Mouse (Mus musculus): ENCODE results near the gene Herc1. TPM values are rescaled to one million over a fixed set of nuclear protein-coding genes. Genes with fewer than 3 reads are reported as not detected.
A peak's percentile ranks its signal among the peaks of the same experiment; 100 is the strongest.

Gene Herc1
- total RNA-seq, 2 experiments from 2014 or later: 38.9 to 47.6 TPM

- no peak for DNase-seq
Observed at GRCm38 (mm10) chr9:66492361-66492760, 142.1 kb downstream of the Herc1 start.

- DNase-seq: no peak
Observed at GRCm38 (mm10) chr9:66493992-66494391, 143.7 kb downstream of the Herc1 start.

- DNase-seq: no peak
Observed at GRCm38 (mm10) chr9:66501248-66501647, 151.0 kb downstream of the Herc1 start.

GRCm38 (mm10) chr9:66503879-66504411 lies 153.7 kb downstream of the Herc1 start:
- no peak for DNase-seq

- no peak for DNase-seq
Observed at GRCm38 (mm10) chr9:66504518-66504917, 154.3 kb downstream of the Herc1 start.

- DNase-seq: no peak
Observed at GRCm38 (mm10) chr9:66505141-66505917, 155.1 kb downstream of the Herc1 start.

DNA sequence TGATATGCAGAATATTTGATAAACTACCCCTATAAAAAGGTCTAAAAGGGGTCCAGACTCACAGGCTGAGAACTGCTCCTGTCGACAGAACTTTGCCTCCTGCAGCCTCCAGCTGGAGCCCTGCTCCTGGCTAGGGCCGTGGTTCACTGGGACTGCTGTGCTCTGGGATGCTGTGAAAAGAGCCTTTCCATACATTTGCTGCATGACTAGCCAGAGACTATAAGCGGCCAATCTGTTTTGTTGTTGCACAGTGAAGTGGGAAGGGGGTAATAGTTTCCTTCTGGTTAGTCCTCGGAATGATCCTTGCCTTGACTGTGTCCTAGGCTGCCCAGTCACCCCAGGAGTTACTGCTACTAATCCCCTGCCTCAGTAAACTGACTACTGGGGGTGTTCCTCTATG lies 155.8 kb downstream of the Herc1 start:
- DNase-seq: no peak

DNA sequence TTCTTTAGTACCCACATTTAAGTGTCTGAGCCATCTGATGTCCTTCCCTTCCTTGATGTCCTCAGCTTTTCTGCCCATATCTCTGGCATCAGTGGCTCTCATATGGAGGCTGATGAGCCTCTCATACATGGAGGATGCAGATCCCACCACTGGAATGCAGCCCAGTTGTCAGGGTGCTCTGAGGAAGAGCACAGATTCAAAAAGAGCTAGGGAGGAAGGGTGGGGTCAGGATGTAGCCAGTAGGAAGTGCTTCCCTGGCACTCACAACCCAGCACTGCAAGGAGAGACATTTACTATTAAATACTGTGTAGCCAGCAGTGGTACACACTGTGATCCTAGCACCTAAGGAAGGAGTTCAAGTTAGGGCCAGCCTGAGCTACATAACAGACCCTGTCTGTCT lies 156.2 kb downstream of the Herc1 start:
- DNase-seq: no peak

- no peak for DNase-seq
Observed at GRCm38 (mm10) chr9:66507684-66508083, 157.4 kb downstream of the Herc1 start.

DNA sequence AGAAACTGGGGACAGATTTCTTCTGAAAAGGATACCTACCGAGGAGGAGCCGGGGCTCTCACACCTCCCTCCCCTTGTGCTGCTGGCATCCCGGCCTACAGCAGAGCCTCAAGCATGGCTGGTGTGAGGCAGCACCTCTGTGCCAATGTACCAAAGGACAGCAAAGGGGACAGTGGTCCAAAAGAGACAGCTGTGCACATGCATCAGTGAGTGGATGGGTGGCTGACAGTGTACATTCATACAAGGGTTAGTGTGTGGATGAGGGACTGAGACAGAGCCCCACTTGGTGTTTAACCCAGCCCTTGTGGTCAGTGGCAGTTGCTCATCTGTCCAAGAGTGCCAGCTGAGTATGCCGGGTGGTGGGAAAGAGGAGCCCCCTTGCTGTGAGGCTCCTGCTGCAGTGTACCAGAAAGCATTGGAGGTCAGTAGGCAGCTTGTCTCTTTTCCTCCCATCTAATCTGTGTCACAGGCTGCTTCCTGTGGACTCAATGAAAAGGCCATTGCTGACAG lies 158.7 kb downstream of the Herc1 start:
- DNase-seq: no peak

DNA sequence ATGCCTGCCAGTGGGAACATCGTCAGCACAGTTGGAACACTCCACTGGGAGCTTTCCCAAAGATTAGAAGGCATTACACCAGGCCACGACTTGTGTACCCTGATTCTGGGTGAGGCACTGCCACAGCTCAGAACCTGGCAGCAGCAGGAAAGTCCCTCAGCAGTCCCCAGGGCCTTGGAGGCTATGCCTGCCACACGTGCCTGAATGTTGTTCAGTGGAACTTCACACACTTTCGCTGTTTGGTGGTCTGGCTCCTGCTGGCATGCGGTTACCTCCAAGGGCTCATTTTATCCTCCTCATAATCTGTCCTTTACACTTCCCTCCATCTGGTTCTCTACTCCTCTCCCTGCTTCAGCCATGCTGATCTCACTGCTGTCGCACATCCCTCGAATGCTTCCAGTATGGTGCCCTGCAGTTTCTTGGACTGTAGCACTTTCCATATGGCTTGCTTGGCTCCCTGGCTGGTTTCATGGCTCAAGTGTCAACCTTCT lies 160.1 kb downstream of the Herc1 start:
- DNase-seq: no peak

GRCm38 (mm10) chr9:66510944-66511343 lies 160.7 kb downstream of the Herc1 start:
- DNase-seq: peak in 1 of 2 experiments; percentile 48

DNA sequence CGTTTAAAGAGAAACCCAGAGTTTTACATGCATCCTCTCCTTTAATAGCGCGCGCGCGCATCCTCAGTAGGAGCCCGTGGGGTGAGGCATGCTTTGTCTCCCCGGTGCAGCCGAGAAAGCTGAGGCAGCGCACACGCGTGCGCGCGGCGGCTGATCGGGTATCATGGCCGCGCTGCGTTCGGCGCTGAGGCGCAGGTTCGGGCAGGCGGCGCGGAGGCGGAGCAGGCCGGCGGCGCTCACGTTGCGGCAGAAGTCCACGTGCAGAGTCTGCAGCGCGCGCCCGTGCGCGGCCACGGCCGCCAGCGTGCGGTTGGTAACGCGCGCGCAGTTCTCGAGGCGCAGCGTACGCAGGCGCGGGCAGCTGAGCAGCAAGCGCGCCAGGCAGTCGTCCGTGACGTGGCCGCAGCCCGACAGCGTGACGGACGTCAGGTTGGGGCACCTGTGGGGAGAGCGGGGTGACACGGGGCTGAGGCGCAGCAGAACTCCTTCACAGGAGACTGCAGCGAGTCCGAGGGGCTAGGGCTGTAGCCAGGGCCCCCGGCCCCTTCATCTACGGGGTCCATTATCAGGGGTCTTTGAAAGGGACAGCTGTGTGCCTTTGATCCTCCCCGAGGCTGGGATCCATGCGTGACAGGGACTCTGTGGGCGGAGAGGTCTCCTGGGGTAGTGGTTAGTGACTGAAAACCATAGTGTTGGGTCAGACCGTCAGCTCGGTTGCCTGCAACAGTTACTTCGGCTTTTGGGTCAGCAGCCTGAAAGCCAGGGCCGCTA lies 161.5 kb downstream of the Herc1 start:
- peak; percentile 96 to 97 for DNase-seq

- DNase-seq: peak; percentile 88 to 91
Observed at GRCm38 (mm10) chr9:66512351-66512671, 162.1 kb downstream of the Herc1 start.

DNA sequence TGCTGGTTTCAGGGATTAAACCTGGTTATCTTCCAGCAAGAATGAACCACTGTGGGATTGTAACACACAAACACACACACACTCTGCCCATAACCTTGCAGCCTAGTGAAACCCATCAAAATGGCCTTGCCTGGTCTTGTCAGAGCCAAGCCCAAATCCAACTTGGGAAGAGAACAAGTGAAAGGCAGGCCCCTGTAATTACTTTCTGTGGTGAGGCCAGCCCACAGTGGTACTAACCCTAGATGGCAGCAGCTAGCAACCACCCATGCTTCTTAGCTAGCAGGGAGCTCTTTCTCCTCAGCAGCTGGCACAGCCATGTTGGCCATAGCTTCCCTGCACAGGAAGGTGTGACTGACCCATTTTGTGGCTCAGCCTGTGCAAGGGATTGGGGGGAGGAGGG lies 162.9 kb downstream of the Herc1 start:
- peak; percentile 36 to 42 for DNase-seq

DNA sequence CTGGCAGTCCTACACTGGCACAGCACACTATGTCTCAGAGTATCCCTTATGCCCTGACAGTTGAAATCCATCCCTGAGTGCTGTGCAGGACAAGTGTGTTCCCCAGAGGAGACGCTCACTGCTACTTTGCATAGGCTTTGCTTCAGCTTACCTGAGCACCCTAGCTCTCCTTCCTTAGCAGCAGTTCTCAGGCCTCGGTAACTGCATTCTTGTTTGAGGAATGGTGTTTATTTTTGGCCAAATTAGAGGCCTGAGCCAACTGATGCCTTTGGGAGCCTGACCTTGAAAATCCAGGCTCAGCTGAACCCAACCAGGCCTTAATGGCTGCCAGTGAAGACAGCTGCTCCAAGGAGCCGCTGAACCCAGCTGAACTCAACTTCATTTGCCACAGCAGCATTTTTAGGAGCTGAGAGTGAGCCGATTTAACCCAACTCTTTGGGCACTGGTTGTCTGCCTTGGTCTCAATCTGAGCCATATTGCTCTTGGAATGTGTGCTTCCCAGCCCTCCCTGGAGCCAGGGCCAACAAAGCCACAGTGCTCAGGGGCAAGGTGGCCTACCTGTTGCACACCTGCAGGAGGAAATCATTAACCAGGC lies 163.5 kb downstream of the Herc1 start:
- DNase-seq: no peak

DNA sequence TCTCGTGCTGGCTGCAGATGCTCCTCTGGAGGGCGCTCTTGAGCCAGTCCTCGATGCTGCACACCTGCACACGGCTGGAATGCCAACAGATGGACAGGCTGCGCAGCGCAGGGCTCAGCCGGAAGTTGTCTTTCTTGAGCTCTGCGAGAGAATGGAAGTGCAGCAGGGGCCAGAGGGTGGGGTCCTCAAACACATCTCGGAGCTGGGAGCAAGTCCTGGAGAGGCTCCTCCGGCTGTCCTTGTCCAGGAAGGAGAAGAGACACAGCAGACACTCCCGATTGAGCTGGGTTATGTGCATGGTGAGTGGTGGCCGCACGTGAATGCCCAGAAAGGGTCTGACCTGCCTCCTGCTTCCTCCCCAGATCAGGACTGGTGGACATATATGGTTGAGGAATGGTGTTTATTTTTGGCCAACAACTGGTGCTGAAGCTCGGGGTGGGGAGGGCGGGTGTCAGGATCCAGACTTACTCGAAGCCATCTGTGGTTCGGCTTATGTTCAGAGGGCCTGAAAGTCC lies 164.1 kb downstream of the Herc1 start, which contains the start of gene Fbxl22:
Gene Fbxl22, minus strand, starts transcription at position 338 of the 515 bp plus-strand sequence.
- DNase-seq: peak in 1 of 2 experiments; percentile 58

DNA sequence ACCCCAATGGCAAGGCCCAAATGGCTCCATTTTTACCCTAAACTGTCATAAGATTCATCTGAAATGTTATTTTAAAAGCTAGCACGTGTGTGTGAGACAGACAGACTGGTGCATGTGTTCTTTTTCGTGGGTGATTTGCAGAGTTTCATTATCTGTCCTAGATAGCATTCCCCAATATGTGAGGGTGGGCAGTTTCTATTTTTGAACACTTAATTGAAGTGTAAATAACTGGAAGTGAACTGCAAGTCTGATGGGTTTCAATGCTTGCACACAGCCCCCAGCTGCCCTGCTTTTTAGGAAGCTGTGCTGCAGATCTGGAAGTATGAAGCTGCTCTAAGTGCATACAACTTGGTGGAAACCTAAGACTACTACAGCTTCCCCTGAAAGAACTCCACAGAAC lies 164.9 kb downstream of the Herc1 start:
- DNase-seq: no peak

DNA sequence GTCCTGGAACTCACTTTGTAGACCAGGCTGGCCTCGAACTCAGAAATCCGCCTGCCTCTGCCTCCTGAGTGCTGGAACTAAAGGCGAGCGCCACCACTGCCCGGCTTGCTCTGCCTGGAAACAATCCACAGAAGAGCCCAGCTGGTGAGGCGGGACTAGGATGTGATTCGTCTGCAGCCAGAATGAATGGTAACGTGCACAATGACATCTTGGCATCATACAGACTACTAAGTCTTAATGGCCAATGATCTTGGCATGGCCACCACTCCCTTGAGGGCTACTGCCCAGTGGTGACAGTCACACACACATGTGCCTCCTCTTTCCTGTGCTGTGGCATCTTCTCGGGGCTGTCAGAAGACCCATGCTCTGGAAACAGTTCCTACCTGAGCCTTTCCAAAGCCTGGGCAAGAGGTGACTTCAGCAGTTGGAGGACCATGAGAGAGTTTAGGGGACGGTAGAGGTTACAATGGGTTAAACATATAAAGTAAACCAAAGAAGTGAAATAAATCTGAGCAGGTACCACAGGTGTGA lies 165.5 kb downstream of the Herc1 start:
- DNase-seq: no peak

DNA sequence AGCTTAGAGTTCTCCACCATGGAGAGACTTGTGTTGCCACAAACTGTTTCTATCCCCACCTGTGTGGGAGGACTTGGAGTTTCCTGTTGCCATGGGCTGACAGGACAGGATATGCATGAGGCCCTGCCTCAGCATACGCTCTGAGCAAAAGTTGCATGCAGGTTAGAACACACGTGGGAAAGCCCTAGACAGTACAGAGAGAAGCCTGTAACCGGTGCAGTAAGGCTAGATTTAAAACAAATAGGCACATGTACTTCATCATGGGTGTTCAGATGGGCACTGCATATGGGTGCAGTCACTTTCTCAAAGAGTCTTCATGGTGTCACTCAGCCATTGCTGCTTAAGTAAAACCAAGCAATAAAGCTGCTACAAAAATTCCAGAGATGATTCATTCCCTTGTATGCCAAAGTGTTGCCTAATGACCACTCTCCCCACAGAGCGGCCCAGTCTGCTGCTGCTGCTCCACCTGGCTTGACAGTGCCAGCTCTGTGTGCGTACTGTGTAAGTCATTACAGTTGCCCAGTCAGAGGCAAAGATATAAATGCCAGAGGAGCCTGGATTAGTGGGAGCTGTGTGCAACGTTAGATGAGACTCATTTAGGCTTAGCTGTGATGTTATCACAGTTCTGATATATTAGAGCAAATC lies 166.2 kb downstream of the Herc1 start:
- DNase-seq: peak; percentile 56 to 58

- DNase-seq: no peak
Observed at GRCm38 (mm10) chr9:66517746-66518145, 167.5 kb downstream of the Herc1 start.

Data from adrenal gland, postnatal 36 days (tissue).